Comparison of ENCODE assay signal across 8 mouse cellular contexts in genomic region chr14:61647182-61647880, GRCm38 (mm10). TPM values are rescaled to one million over a fixed set of nuclear protein-coding genes. Genes with fewer than 3 reads are reported as not detected.
DNase-seq lines count a peak whose midpoint lies in the region; ATAC-seq lines count a peak whose summit lies in the region.

No protein-coding gene starts in this region.

- H3K4me3 ChIP-seq in forebrain, embryonic 14.5 days (ENCODE audit: low read depth, low read length) = peak overlapping the region; percentile 90
- H3K4me3 ChIP-seq in hindbrain, embryonic 11.5 days (ENCODE audit: low read depth, low read length) = peak overlapping the region; percentile 82
- H3K4me3 ChIP-seq in midbrain, embryonic 10.5 days = peak overlapping the region; percentile 95

- no peaks in the 10 kb centered on the region; the same call in 1 of the 2 replicates for H3K4me1 ChIP-seq in forebrain, embryonic 14.5 days (ENCODE audit: control insufficient read depth, insufficient read depth, low read length)
- no peaks in the 10 kb centered on the region for H3K4me1 ChIP-seq in hindbrain, embryonic 11.5 days (replicated peaks; ENCODE audit: control insufficient read depth, insufficient read depth, low read length)
- H3K4me1 ChIP-seq in midbrain, embryonic 10.5 days = peaks cover 16% of the 10 kb centered on the region

- H3K27me3 ChIP-seq in forebrain, embryonic 14.5 days (replicated peaks; ENCODE audit: control insufficient read depth, insufficient read depth, low read length) = no peaks in the 10 kb centered on the region
- no peaks in the 10 kb centered on the region for H3K27me3 ChIP-seq in hindbrain, embryonic 11.5 days (ENCODE audit: control insufficient read depth, insufficient read depth, low read length)
- H3K27me3 ChIP-seq in midbrain, embryonic 10.5 days (ENCODE audit: low read depth, poor library complexity, severe bottlenecking) = no peaks in the 10 kb centered on the region

- under 1% methylated on average over 24 of the region's 24 CpGs for WGBS in forebrain, embryonic 14.5 days
- 0% methylated on average over 24 of the region's 24 CpGs for WGBS in hindbrain, embryonic 11.5 days
- WGBS in midbrain, embryonic 10.5 days = under 1% methylated on average over 24 of the region's 24 CpGs

- intact Hi-C loops in left cerebral cortex, postnatal 36 days (cut with DNase I) = loop anchor here (5.0 kb wide), 1 partner anchor 395 kb away; no protein-coding TSS in a partner anchor

- H3K36me3 ChIP-seq in forebrain, embryonic 14.5 days (ENCODE audit: control insufficient read depth, insufficient read depth, low read length) = no peaks in the 10 kb centered on the region
- no peaks in the 10 kb centered on the region for H3K36me3 ChIP-seq in hindbrain, embryonic 11.5 days (ENCODE audit: control insufficient read depth, insufficient read depth, low read length)
- no peaks in the 10 kb centered on the region for H3K36me3 ChIP-seq in midbrain, embryonic 10.5 days

- H3K27ac ChIP-seq in forebrain, embryonic 14.5 days (ENCODE audit: low read depth, low read length) = peak overlapping the region; percentile 92
- peak overlapping the region; percentile 95 for H3K27ac ChIP-seq in hindbrain, embryonic 11.5 days (ENCODE audit: low read depth, low read length)
- peak overlapping the region; percentile 96 for H3K27ac ChIP-seq in midbrain, embryonic 10.5 days (replicated peaks)

- no peaks in the 10 kb centered on the region for H3K9me3 ChIP-seq in forebrain, embryonic 14.5 days (replicated peaks; ENCODE audit: control insufficient read depth, low read length)
- no peaks in the 10 kb centered on the region for H3K9me3 ChIP-seq in hindbrain, embryonic 11.5 days (ENCODE audit: control insufficient read depth, low read length)
- H3K9me3 ChIP-seq in midbrain, embryonic 10.5 days (replicated peaks) = no peaks in the 10 kb centered on the region

- H3K9ac ChIP-seq in forebrain, embryonic 14.5 days (ENCODE audit: low read length) = peak overlapping the region; percentile 95
- H3K9ac ChIP-seq in hindbrain, embryonic 11.5 days (ENCODE audit: low read depth, low read length) = peak overlapping the region; percentile 93

- peak; percentile 68 for DNase-seq in Muller cell, postnatal 12 days (ENCODE audit: inconsistent ontology term)
- DNase-seq in c-Kit-positive CD71-positive TER-119-negative erythroid progenitor cells, embryonic 14.5 days (ENCODE audit: low read depth) = peak; percentile 62
- peak; percentile 78 for DNase-seq in forebrain, embryonic 14.5 days (ENCODE audit: low spot score)
- peak; percentile 66 for DNase-seq in hindbrain, embryonic 11.5 days (ENCODE audit: low spot score)
- peak; percentile 12 to 28 for DNase-seq in left cerebral cortex, postnatal 36 days (ENCODE audit: low spot score in 2 of 2)
- peak; percentile 64 for DNase-seq in midbrain, embryonic 10.5 days (ENCODE audit: low spot score)
- DNase-seq in spleen, adult 12 weeks (ENCODE audit: low spot score) = peak; percentile 47

- H3K4me2 ChIP-seq in forebrain, embryonic 14.5 days (ENCODE audit: low read length) = peak overlapping the region; percentile 74
- H3K4me2 ChIP-seq in hindbrain, embryonic 11.5 days (replicated peaks; ENCODE audit: low read depth, low read length) = peak overlapping the region; percentile 69

- ATAC-seq in forebrain, embryonic 14.5 days = no peak
- ATAC-seq in hindbrain, embryonic 11.5 days (ENCODE audit: low FRiP score) = no peak
- no peak for ATAC-seq in activated CD4-positive, CD25-positive, alpha-beta regulatory T cell, adult 4 months

RNA-seq across cellular contexts. Expression of gene Kcnrg, which starts 40.1 kb away (rescaled TPM):
- 2.8 and 3.7 TPM in 2 replicates for polyA plus RNA-seq in forebrain, embryonic 14.5 days (2014; fragmentation: Nextera tagmentation; extraction: Ambion mirVana)
- polyA plus RNA-seq in hindbrain, embryonic 11.5 days (2014; fragmentation: Nextera tagmentation; extraction: Ambion mirVana) = 1.2 and 1.7 TPM in 2 replicates
- total RNA-seq in left cerebral cortex, postnatal 36 days (2021) = 1 to 10 TPM in 1 of 2 experiments, under 1 TPM in 1; 0.64 to 1.1 TPM
- polyA plus RNA-seq in midbrain, embryonic 10.5 days (2016; fragmentation: Nextera tagmentation; extraction: Ambion mirVana) = 0.48 and 1.1 TPM in 2 replicates
- polyA plus RNA-seq in activated CD4-positive, CD25-positive, alpha-beta regulatory T cell, adult 4 months (2017; shearing (Covaris generic)) = under 1 TPM; 0.48 to 0.80 TPM

RNA-seq across cellular contexts. Expression of gene Trim13, which starts 49.3 kb away (rescaled TPM):
- 70.7 and 71.6 TPM in 2 replicates for polyA plus RNA-seq in forebrain, embryonic 14.5 days (2014; fragmentation: Nextera tagmentation; extraction: Ambion mirVana)
- 35.4 and 40.2 TPM in 2 replicates for polyA plus RNA-seq in hindbrain, embryonic 11.5 days (2014; fragmentation: Nextera tagmentation; extraction: Ambion mirVana)
- 10 to 100 TPM; 11.8 to 11.9 TPM for total RNA-seq in left cerebral cortex, postnatal 36 days (2021)
- polyA plus RNA-seq in midbrain, embryonic 10.5 days (2016; fragmentation: Nextera tagmentation; extraction: Ambion mirVana) = 15.4 and 19.8 TPM in 2 replicates
- polyA plus RNA-seq in activated CD4-positive, CD25-positive, alpha-beta regulatory T cell, adult 4 months (2017; shearing (Covaris generic)) = 1 to 10 TPM; 5.3 to 8.0 TPM

Comparison
In these comparisons a context has a peak if more than half of its experiments do, and no peak if none do; other contexts are left out.
1. DNase-seq: peak in every context shown above with its lines; median percentile 78 in forebrain, embryonic 14.5 days; 68 in Muller cell, postnatal 12 days; 66 in hindbrain, embryonic 11.5 days; 64 in midbrain, embryonic 10.5 days; 62 in c-Kit-positive CD71-positive TER-119-negative erythroid progenitor cells, embryonic 14.5 days; 47 in spleen, adult 12 weeks; 20 in left cerebral cortex, postnatal 36 days.